Mouse (Mus musculus) neural tube, embryonic 12.5 days (tissue): ENCODE measurements around the gene Shank1. TPM values are rescaled to one million over a fixed set of nuclear protein-coding genes. Genes with fewer than 3 reads are reported as not detected.

ENCODE experiments used
- ATAC-seq: fragments of 200-750 bp; cut with Nextera tagmentation; 2 replicates; pipeline ENCODE4 v1.8.0; 2017; ENCODE audit warnings: low read depth, mild to moderate bottlenecking, moderate TSS enrichment, moderate library complexity; ENCODE audit not compliant: low FRiP score
- H3K27ac ChIP-seq: fragments of 300-500 bp; sonication (generic); 2 replicates; pipeline ENCODE4 v1.5.1; 2016
- H3K27me3 ChIP-seq: fragments of 300-500 bp; sonication (generic); replicated peaks from 2 replicates; pipeline ENCODE4 v1.6.1; 2016; ENCODE audit warnings: mild to moderate bottlenecking
- H3K36me3 ChIP-seq: fragments of 300-500 bp; sonication (generic); 2 replicates; pipeline ENCODE4 v1.6.1; 2016; ENCODE audit warnings: mild to moderate bottlenecking
- H3K4me1 ChIP-seq: fragments of 300-500 bp; sonication (generic); 2 replicates; pipeline ENCODE4 v1.6.1; 2016
- H3K4me2 ChIP-seq: fragments of 300-500 bp; sonication (generic); replicated peaks from 2 replicates; pipeline ENCODE4 v1.6.1; 2016; ENCODE audit warnings: mild to moderate bottlenecking
- H3K4me3 ChIP-seq: fragments of 300-500 bp; sonication (generic); 2 replicates; pipeline ENCODE4 v1.5.1; 2016
- H3K9ac ChIP-seq: fragments of 300-500 bp; sonication (generic); 2 replicates; pipeline ENCODE4 v1.6.1; 2016; ENCODE audit warnings: mild to moderate bottlenecking
- H3K9me3 ChIP-seq: fragments of 300-500 bp; sonication (generic); 2 replicates; pipeline ENCODE4 v1.6.1; 2016; ENCODE audit warnings: mild to moderate bottlenecking
- WGBS: fragments of 180-500 bp; shearing (Covaris S2); methylation state at CpG from one replicate; pipeline ENCODE4 v1.1.7; 2016; 5-methylcytosine and 5-hydroxymethylcytosine counted together
- polyA plus RNA-seq: library from polyadenylated mRNA; unstranded; fragments of >200 nt; fragmentation: Nextera tagmentation; extraction: Ambion mirVana; gene quantifications from 2 replicates; pipeline ENCODE4 v1.2.1, GENCODE M21; 2016

Gene Shank1
- polyA plus RNA-seq, 1 experiment from 2014 or later, result 12.6 TPM

GRCm38 (mm10) chr7:44384716-44385059 is 74.6 kb downstream of the Shank1 start:
- Histone ChIP-seq H3K9me3 (no peaks in the 10 kb centered on the region), H3K27ac (no peak overlapping the region), H3K36me3 (no peaks in the 10 kb centered on the region), H3K27me3 (peaks cover 15% of the 10 kb centered on the region), H3K4me2 (peak overlapping the region; percentile 94), H3K4me3 (peak overlapping the region; percentile 47), H3K9ac (peak overlapping the region; percentile 56), H3K4me1 (peaks cover 9% of the 10 kb centered on the region; the same call in 1 of the 2 replicates)
- peak; percentile 76 for ATAC-seq
- 1% methylated on average over 17 of the region's 17 CpGs for WGBS

GRCm38 (mm10) chr7:44385720-44386119 is 75.7 kb downstream of the Shank1 start, which contains the start of gene 1700008O03Rik:
1700008O03Rik (minus strand) TSS chr7:44385820.
- H3K4me1 ChIP-seq, result peaks cover 9% of the 10 kb centered on the region; the same call in 1 of the 2 replicates
- peak within 1 kb of the TSS; percentile 94 for H3K4me2 ChIP-seq
- H3K36me3 ChIP-seq, result no peaks in the 10 kb centered on the region
- H3K27me3 ChIP-seq, result peaks cover 15% of the 10 kb centered on the region
- WGBS, result 80% methylated on average over 12 of the region's 12 CpGs
- H3K27ac ChIP-seq, result no peak within 1 kb of the TSS
- no peak for ATAC-seq
- peak within 1 kb of the TSS; percentile 47 for H3K4me3 ChIP-seq
- no peaks in the 10 kb centered on the region for H3K9me3 ChIP-seq
- peak within 1 kb of the TSS; percentile 56 for H3K9ac ChIP-seq

DNA sequence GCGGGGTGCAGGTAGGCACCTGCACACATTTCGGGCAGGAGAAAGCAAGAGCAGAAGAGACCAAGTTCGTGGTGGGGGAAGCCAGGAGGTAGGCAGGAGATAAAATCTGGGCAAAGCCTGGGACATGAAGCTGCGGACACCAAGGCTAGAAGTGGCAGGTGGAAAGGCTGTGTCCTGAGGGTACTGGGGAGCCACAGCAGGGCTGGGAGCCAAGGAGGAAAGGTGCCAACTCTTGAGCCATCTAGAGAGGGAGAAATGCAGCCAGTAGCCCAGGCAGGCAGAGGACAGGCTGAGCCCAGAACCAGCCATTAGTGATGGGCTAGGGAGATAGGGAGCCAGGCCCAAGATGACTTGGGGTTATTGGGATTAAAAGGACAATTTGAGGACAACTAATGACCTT is 81.8 kb downstream of the Shank1 start:
- H3K4me1 ChIP-seq, result no peaks in the 10 kb centered on the region
- 0 out of 2 replicates have a peak, but pooled peaks cover 5% of the 10 kb centered on the region for H3K27me3 ChIP-seq
- ATAC-seq, result no peak

DNA sequence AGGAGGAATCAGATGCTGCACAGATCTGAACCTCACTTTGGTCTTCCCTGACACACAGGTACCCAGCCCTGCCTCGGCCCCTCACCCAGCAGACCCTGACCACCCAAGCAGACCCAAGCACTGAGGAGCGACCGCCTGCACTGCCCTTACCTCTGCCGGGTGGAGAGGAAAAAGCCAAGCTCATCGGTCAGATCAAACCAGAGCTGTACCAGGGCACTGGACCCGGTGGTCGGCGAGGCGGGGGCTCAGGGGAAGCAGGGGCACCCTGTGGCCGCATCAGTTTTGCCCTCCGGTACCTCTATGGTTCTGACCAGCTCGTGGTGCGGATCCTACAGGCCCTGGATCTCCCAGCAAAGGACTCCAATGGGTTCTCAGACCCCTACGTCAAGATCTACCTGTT is 82.3 kb downstream of the Shank1 start:
- ATAC-seq, result no peak
- Histone ChIP-seq H3K36me3 (no peaks in the 10 kb centered on the region), H3K27me3 (0 out of 2 replicates have a peak, but pooled peaks cover 5% of the 10 kb centered on the region), H3K9me3 (no peaks in the 10 kb centered on the region), H3K27ac (no peak overlapping the region), H3K4me2 (no peak overlapping the region), H3K4me1 (no peaks in the 10 kb centered on the region), H3K9ac (no peak overlapping the region), H3K4me3 (no peak overlapping the region)
- 85% methylated on average over 14 of the region's 14 CpGs for WGBS

More for the DNA sequence above, 81.8 kb downstream of the Shank1 start:
- Histone ChIP-seq H3K9me3 (no peaks in the 10 kb centered on the region), H3K9ac (no peak overlapping the region), H3K4me2 (no peak overlapping the region), H3K36me3 (no peaks in the 10 kb centered on the region), H3K4me3 (no peak overlapping the region), H3K27ac (no peak overlapping the region)
- 85% methylated on average over 4 of the region's 4 CpGs for WGBS

DNA sequence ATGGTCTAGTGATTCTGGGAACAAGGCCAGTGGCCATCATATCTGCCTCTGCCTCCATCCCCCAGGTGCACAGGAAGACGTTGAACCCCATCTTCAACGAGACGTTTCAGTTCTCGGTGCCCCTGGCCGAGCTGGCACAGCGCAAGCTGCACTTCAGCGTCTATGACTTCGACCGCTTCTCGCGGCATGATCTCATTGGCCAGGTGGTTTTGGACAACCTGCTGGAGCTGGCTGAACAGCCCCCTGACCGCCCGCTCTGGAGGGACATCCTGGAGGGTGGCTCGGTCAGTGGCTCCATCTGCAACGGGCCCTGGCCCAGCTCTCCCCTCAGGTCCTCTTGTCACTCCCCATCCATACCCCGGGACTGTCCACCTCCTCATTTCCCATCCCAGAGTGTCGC is 83.2 kb downstream of the Shank1 start:
- Histone ChIP-seq H3K9ac (no peak overlapping the region), H3K36me3 (no peaks in the 10 kb centered on the region), H3K4me2 (no peak overlapping the region), H3K4me1 (no peaks in the 10 kb centered on the region), H3K27ac (no peak overlapping the region), H3K4me3 (no peak overlapping the region), H3K27me3 (no peaks in the 10 kb centered on the region), H3K9me3 (no peaks in the 10 kb centered on the region)
- WGBS, result 93% methylated on average over 17 of the region's 17 CpGs
- ATAC-seq, result no peak

DNA sequence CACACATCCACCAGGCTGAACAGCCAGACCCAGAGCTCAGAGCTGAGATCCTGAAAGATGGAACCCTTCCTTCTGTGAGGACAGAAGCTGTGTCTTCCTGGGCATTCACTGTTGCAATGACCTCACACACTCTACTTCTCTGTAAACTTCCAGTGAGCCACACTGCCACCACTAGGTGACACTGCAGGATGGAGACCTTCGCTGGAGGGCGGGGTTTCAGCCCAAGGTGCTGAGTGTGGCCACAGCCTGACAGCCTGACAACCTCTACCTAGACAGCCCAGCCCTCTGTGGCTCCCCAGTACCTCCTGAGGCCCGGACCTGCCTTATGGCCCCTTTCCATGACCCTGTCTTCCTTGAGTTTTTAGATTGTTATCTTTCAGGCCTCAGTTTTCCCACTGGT is 88.5 kb downstream of the Shank1 start:
- Histone ChIP-seq H3K27me3 (no peaks in the 10 kb centered on the region), H3K4me3 (no peak overlapping the region), H3K4me1 (no peaks in the 10 kb centered on the region), H3K4me2 (no peak overlapping the region), H3K9ac (no peak overlapping the region), H3K9me3 (no peaks in the 10 kb centered on the region), H3K36me3 (no peaks in the 10 kb centered on the region), H3K27ac (no peak overlapping the region)
- 19% methylated on average over 3 of the region's 3 CpGs for WGBS
- peak; percentile 48 for ATAC-seq

DNA sequence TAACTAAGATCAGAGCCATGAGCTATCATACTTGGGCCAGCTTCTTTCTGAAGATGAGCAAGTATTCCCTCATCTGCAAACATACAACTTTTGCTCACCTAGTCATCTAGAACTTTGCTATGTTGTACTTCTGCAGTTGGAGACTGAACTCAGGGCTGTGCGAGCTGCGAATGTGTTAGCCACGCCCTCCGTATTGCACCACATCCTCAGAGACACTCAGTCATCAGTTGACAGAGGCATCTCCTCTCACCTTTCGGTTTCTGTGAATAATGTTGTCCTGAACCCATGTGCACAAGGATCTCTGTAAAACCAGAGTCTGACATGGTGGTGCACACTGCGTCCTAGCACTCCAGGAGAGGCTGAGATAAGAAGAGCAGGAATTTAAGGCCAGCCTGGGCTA is 91.6 kb downstream of the Shank1 start:
- Histone ChIP-seq H3K4me2 (no peak overlapping the region), H3K4me1 (no peaks in the 10 kb centered on the region)
- WGBS, result 86% methylated on average over 6 of the region's 6 CpGs

GRCm38 (mm10) chr7:44405346-44406014 is 95.4 kb downstream of the Shank1 start:
- Histone ChIP-seq H3K27me3 (peaks cover 6% of the 10 kb centered on the region; the same call in 1 of the 2 replicates), H3K9ac (no peak overlapping the region), H3K4me1 (no peaks in the 10 kb centered on the region), H3K27ac (no peak overlapping the region), H3K4me3 (peak overlapping the region; percentile 32), H3K36me3 (no peaks in the 10 kb centered on the region), H3K4me2 (peak overlapping the region; percentile 61), H3K9me3 (no peaks in the 10 kb centered on the region)
- peak; percentile 98 for ATAC-seq
- WGBS, result 3% methylated on average over 27 of the region's 27 CpGs

More for the DNA sequence above, 91.6 kb downstream of the Shank1 start:
- Histone ChIP-seq H3K36me3 (no peaks in the 10 kb centered on the region), H3K27me3 (peaks cover 2% of the 10 kb centered on the region; the same call in 1 of the 2 replicates), H3K9me3 (no peaks in the 10 kb centered on the region), H3K27ac (no peak overlapping the region), H3K4me3 (no peak overlapping the region), H3K9ac (no peak overlapping the region)
- no peak for ATAC-seq

- Histone ChIP-seq H3K27me3 (peaks cover 6% of the 10 kb centered on the region; the same call in 1 of the 2 replicates), H3K36me3 (no peaks in the 10 kb centered on the region), H3K9ac (no peak overlapping the region), H3K4me2 (no peak overlapping the region), H3K4me3 (no peak overlapping the region), H3K9me3 (no peaks in the 10 kb centered on the region), H3K4me1 (no peaks in the 10 kb centered on the region), H3K27ac (no peak overlapping the region)
- WGBS, result 0% methylated on average over 5 of the region's 5 CpGs
- ATAC-seq, result no peak; the same call in none of the 2 replicates
Measured at GRCm38 (mm10) chr7:44406015-44406355, 95.9 kb downstream of the Shank1 start.

Other genes with a start within 250 kb of the Shank1 start
- gene Klk1b21, start 207.9 kb upstream of the Shank1 start, polyA plus RNA-seq, result not detected in 2 replicates
- gene Klk1b22, start 197.6 kb upstream of the Shank1 start, polyA plus RNA-seq, result not detected in 2 replicates
- gene Klk1b16, start 173.5 kb upstream of the Shank1 start, polyA plus RNA-seq, result not detected in 2 replicates
- gene Klk1b24, start 122.0 kb upstream of the Shank1 start, polyA plus RNA-seq, result not detected in 2 replicates
- gene Klk1b3, start 112.1 kb upstream of the Shank1 start, polyA plus RNA-seq, result not detected in 2 replicates
- gene Klk1b4, start 102.8 kb upstream of the Shank1 start, polyA plus RNA-seq, result not detected in 2 replicates
- not detected in 2 replicates for gene Klk1b5, start 94.3 kb upstream of the Shank1 start, polyA plus RNA-seq
- not detected in 2 replicates for gene Klk1, start 84.9 kb upstream of the Shank1 start, polyA plus RNA-seq
- gene Gm36864, start 74.1 kb upstream of the Shank1 start, polyA plus RNA-seq, result 0.31 TPM in 1 of 2 replicates, not detected in the other
- gene 1700028J19Rik, start 63.6 kb upstream of the Shank1 start, polyA plus RNA-seq, result 0.83 and 1.3 TPM in 2 replicates
- gene 2410002F23Rik, start 63.5 kb upstream of the Shank1 start, polyA plus RNA-seq, result 179 and 198 TPM in 2 replicates
- gene Acp4, start 52.9 kb upstream of the Shank1 start, polyA plus RNA-seq, result not detected in 2 replicates
- gene Gm15517, start 48.8 kb upstream of the Shank1 start, polyA plus RNA-seq, result not detected in 2 replicates
- gene Clec11a, start 3.4 kb upstream of the Shank1 start, polyA plus RNA-seq, result 2.1 and 2.2 TPM in 2 replicates
- 10.0 and 10.2 TPM in 2 replicates for gene Syt3, start 73.8 kb downstream of the Shank1 start, polyA plus RNA-seq
- gene 1700008O03Rik, start 75.6 kb downstream of the Shank1 start, polyA plus RNA-seq, result 1.0 and 1.1 TPM in 2 replicates
- gene Lrrc4b, start 118.8 kb downstream of the Shank1 start, polyA plus RNA-seq, result 10.4 and 12.6 TPM in 2 replicates
- 1.3 and 3.8 TPM in 2 replicates for gene Aspdh, start 155.1 kb downstream of the Shank1 start, polyA plus RNA-seq
- gene Josd2, start 157.7 kb downstream of the Shank1 start, polyA plus RNA-seq, result 61.5 and 61.7 TPM in 2 replicates
- gene Emc10, start 186.3 kb downstream of the Shank1 start, polyA plus RNA-seq, result 135 and 136 TPM in 2 replicates
- gene Fam71e1, start 186.3 kb downstream of the Shank1 start, polyA plus RNA-seq, result 26.3 and 28.1 TPM in 2 replicates
- 0.11 and 0.14 TPM in 2 replicates for gene Mybpc2, start 214.4 kb downstream of the Shank1 start, polyA plus RNA-seq
- gene Spib, start 221.8 kb downstream of the Shank1 start, polyA plus RNA-seq, result 0.11 TPM in 1 of 2 replicates, not detected in the other
- gene Pold1, start 238.6 kb downstream of the Shank1 start, polyA plus RNA-seq, result 65.2 and 66.4 TPM in 2 replicates
- gene Nr1h2, start 243.7 kb downstream of the Shank1 start, polyA plus RNA-seq, result 69.5 and 71.2 TPM in 2 replicates